Mouse (Mus musculus) ES-E14 (cell line): ENCODE measurements at regions not wholly inside any gene's neighbourhood (a gene's known extent, or its start where the extent isn't known, plus 50 kb on each side); places are given as distances from the start of the nearest gene placed in this dataset.

Source experiments
- DNase-seq: peaks from one replicate; pipeline ENCODE4 v3.0.0-alpha.2; 2013; ENCODE audit warnings: low read depth, low spot score
- H3K27ac ChIP-seq: 2 replicates; pipeline ENCODE4 v1.5.1; 2012; ENCODE audit warnings: low read depth, mild to moderate bottlenecking, low read length, moderate library complexity, mixed read lengths; ENCODE audit not compliant: poor library complexity, insufficient read depth, severe bottlenecking
- H3K36me3 ChIP-seq: 2 replicates; pipeline ENCODE4 v1.6.1; 2012; ENCODE audit warnings: mild to moderate bottlenecking, low read length, moderate library complexity, mixed read lengths; ENCODE audit not compliant: control insufficient read depth, poor library complexity, insufficient read depth, severe bottlenecking
- H3K4me1 ChIP-seq, 2 experiments: fragments of 150-350 bp in 1 of 2; sonication (generic) in 1 of 2; 2 replicates each; pipeline ENCODE4 v1.6.1; 2012; ENCODE audit warnings: low read length in 2 of 2, mild to moderate bottlenecking in 1 of 2, mixed read lengths in 1 of 2; ENCODE audit not compliant: control insufficient read depth in 2 of 2, insufficient read depth in 2 of 2, poor library complexity in 1 of 2
- H3K4me3 ChIP-seq, 2 experiments: fragments of 150-350 bp in 1 of 2; sonication (generic) in 1 of 2; 2 replicates each; pipeline ENCODE4 v1.5.1; 2012; ENCODE audit warnings: low read length in 2 of 2, low read depth in 1 of 2, mild to moderate bottlenecking in 1 of 2, mixed read lengths in 1 of 2; ENCODE audit not compliant: insufficient read depth in 1 of 2, poor library complexity in 1 of 2, severe bottlenecking in 1 of 2
- H3K9ac ChIP-seq: 2 replicates; pipeline ENCODE4 v1.6.1; 2012; ENCODE audit warnings: low read depth, mild to moderate bottlenecking, low read length, mixed read lengths; ENCODE audit not compliant: poor library complexity, insufficient read depth, severe bottlenecking
- H3K9me3 ChIP-seq: fragments of 150-350 bp; sonication (generic); 2 replicates; pipeline ENCODE4 v1.6.1; 2012; ENCODE audit warnings: low read depth, mild to moderate bottlenecking, low read length; ENCODE audit not compliant: control insufficient read depth, insufficient read depth
- CHD2 ChIP-seq: IDR thresholded peaks from 2 replicates; pipeline ENCODE4 v1.6.1; 2014; ENCODE audit warnings: mild to moderate bottlenecking, low read depth, low read length, inconsistent platforms
- HCFC1 ChIP-seq: IDR thresholded peaks from 2 replicates; pipeline ENCODE4 v1.6.1; 2012; ENCODE audit warnings: low read length, inconsistent platforms, borderline replicate concordance; ENCODE audit not compliant: insufficient read depth
- MAFK ChIP-seq: IDR thresholded peaks from 2 replicates; pipeline ENCODE4 v1.6.1; 2014; ENCODE audit warnings: mild to moderate bottlenecking, low read depth, low read length, inconsistent platforms; ENCODE audit not compliant: insufficient read depth
- ZC3H11A ChIP-seq: IDR thresholded peaks from 2 replicates; pipeline ENCODE4 v1.6.1; 2012; ENCODE audit warnings: low read depth, mild to moderate bottlenecking, inconsistent platforms, low read length, borderline replicate concordance
- ZNF384 ChIP-seq: IDR thresholded peaks from 2 replicates; pipeline ENCODE4 v1.6.1; 2012; ENCODE audit warnings: low read depth, low read length, inconsistent platforms
- in situ Hi-C, 2 experiments: fragments of 600-800 bp; cut with MboI; formaldehyde crosslinking; loops; one replicate each; pipeline ENCODE4 v1.15.1; 2025; ENCODE audit warnings: low sequenced_read_pairs in 2 of 2, inconsistent platforms in 1 of 2; ENCODE audit not compliant: unreplicated experiment in 2 of 2

DNA sequence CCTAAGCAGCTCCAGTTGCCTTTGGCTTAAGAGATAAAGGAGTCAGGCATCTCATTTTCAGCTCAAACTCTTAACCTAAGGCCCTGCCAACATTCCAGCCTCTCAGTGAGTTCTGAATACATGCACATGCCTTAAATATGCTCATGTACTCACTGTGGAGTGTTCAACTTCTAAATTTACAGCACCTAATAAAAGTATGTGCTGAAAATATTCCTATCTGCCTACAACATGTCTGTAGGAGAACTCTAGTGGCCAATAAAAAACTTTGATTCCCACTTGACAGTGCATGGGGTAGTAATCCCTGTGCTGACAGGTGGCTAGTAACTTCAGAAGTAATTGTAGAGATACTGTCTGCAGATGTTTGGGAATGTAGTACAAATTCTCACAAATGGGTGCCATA lies 319.3 kb upstream of the Intu start:
- H3K36me3 ChIP-seq: no peaks in the 10 kb centered on the region
- no peak overlapping the region for H3K9ac ChIP-seq
- in situ Hi-C loops: no loop called here
- no peak for DNase-seq
- TF ChIP-seq CHD2 (no peak), MAFK (no peak), ZNF384 (no peak), HCFC1 (no peak)
- no peak overlapping the region for H3K27ac ChIP-seq
- H3K4me1 ChIP-seq: no peaks in the 10 kb centered on the region
- no peak overlapping the region for H3K4me3 ChIP-seq
- H3K9me3 ChIP-seq: no peaks in the 10 kb centered on the region; the same call in 1 of the 2 replicates

- in situ Hi-C loops: no loop called here
- Histone ChIP-seq H3K4me3 (no peak overlapping the region), H3K27ac (no peak overlapping the region), H3K9ac (no peak overlapping the region), H3K36me3 (no peaks in the 10 kb centered on the region), H3K4me1 (no peaks in the 10 kb centered on the region), H3K9me3 (no peaks in the 10 kb centered on the region)
- no peak for TF ChIP-seq CHD2
- TF ChIP-seq MAFK: no peak
- TF ChIP-seq ZNF384: no peak
- no peak for TF ChIP-seq ZC3H11A
- TF ChIP-seq HCFC1: no peak
- DNase-seq: no peak
Observed at GRCm38 (mm10) chr3:40226772-40227171, 304.3 kb upstream of the Intu start.

DNA sequence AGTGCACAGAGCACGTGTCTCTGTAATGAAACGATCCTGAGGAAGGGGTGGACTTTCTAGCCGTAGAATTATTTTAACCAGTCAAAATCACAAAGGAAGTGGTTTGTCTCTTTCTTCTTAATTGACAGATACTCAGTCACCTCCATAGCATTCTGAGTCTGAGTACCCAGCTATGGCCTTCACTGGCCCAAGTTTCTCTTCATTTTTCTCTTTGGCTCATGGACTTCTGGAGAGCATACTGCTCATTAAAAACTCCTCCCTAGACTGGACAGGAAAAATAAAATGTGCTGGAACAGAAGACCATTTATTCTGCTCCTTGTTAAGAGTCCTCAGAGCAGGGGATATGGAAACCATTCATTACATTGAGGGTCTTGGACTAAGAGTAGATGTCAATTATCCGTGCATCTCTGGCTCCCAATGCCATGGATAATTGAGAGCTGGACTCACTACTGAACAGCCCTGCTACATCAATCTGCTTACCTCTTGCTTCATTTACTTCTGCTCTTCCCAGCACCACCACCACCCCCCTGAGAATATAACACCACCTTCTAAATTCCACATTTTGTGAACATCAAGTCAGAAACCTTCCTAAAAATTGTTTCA lies 287.5 kb upstream of the Intu start:
- no peak overlapping the region for H3K4me3 ChIP-seq
- in situ Hi-C loops: no loop called here
- TF ChIP-seq ZC3H11A: no peak
- no peak for TF ChIP-seq HCFC1
- no peak for TF ChIP-seq MAFK
- no peak for TF ChIP-seq ZNF384
- no peaks in the 10 kb centered on the region for H3K9me3 ChIP-seq
- H3K4me1 ChIP-seq: no peaks in the 10 kb centered on the region
- DNase-seq: no peak
- H3K9ac ChIP-seq: no peak overlapping the region
- H3K36me3 ChIP-seq: no peaks in the 10 kb centered on the region
- H3K27ac ChIP-seq: no peak overlapping the region

DNA sequence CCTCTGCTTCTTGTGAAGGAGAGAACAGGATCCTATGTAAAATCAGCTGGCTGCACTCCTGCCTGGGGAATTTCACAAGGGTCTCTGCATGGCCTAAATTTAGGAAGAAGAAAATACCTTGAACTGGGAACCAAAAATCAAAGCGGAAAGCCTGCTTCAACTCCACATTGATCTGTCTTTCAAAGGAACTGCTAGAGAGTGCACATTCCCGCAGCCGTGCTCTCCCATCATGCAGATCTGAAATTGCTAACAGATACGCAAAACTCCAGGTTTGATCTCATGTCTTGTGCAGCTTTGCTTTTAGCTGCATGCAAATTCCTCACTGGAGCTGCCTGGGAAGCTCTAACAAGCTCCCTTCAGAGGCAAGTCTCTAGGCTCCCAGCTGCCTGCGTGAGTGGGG lies 276.7 kb upstream of the Intu start:
- Histone ChIP-seq H3K9ac (no peak overlapping the region), H3K4me1 (no peaks in the 10 kb centered on the region), H3K9me3 (no peaks in the 10 kb centered on the region), H3K27ac (no peak overlapping the region), H3K36me3 (no peaks in the 10 kb centered on the region), H3K4me3 (no peak overlapping the region)
- DNase-seq: no peak
- in situ Hi-C loops: no loop called here
- TF ChIP-seq CHD2 (no peak), ZNF384 (no peak), ZC3H11A (no peak), MAFK (no peak), HCFC1 (no peak)

- no peak overlapping the region for H3K9ac ChIP-seq
- TF ChIP-seq HCFC1 (no peak), ZC3H11A (no peak), CHD2 (no peak), ZNF384 (no peak), MAFK (no peak)
- in situ Hi-C loops: no loop called here
- no peak for DNase-seq
- no peaks in the 10 kb centered on the region for H3K4me1 ChIP-seq
- H3K9me3 ChIP-seq: no peaks in the 10 kb centered on the region
- H3K4me3 ChIP-seq: no peak overlapping the region
- H3K27ac ChIP-seq: no peak overlapping the region
- H3K36me3 ChIP-seq: no peaks in the 10 kb centered on the region
Observed at GRCm38 (mm10) chr3:40262536-40262935, 268.6 kb upstream of the Intu start.
